ENCODE assay signal across 8 mouse cellular contexts in genomic region chrX:136115419-136115961, GRCm38 (mm10). TPM values are rescaled to one million over a fixed set of nuclear protein-coding genes. Genes with fewer than 3 reads are reported as not detected.
DNase-seq lines count a peak whose midpoint lies in the region; ATAC-seq and TF ChIP-seq lines count a peak whose summit lies in the region.

No protein-coding gene starts in this region.

- H3K4me1 ChIP-seq in lung, adult 2 months (ENCODE audit: control insufficient read depth, insufficient read depth, low read length): no peaks in the 10 kb centered on the region
- H3K4me1 ChIP-seq in midbrain, embryonic 15.5 days: no peaks in the 10 kb centered on the region

- peak overlapping the region; percentile 49 for H3K4me2 ChIP-seq in midbrain, embryonic 15.5 days

- H3K27me3 ChIP-seq in midbrain, embryonic 15.5 days (replicated peaks): peaks cover 13% of the 10 kb centered on the region

- peak overlapping the region; percentile 36 for H3K9ac ChIP-seq in midbrain, embryonic 15.5 days

- H3K36me3 ChIP-seq in midbrain, embryonic 15.5 days (replicated peaks): no peaks in the 10 kb centered on the region

- ATAC-seq in midbrain, embryonic 15.5 days (replicated peaks): peak; percentile 99

- no peaks in the 10 kb centered on the region for H3K9me3 ChIP-seq in midbrain, embryonic 15.5 days

- H3K4me3 ChIP-seq in lung, adult 2 months (replicated peaks; ENCODE audit: extremely low read depth, low read depth, low read length): no peak overlapping the region
- peak overlapping the region; percentile 46 for H3K4me3 ChIP-seq in midbrain, embryonic 15.5 days

- peak; percentile 18 for DNase-seq in lung, postnatal 10 days
- DNase-seq in lung, adult 2 months: no peak
- peak; percentile 83 to 86 for DNase-seq in cerebellum, postnatal 10 days
- peak; percentile 75 for DNase-seq in frontal cortex, adult 2 months (ENCODE audit: extremely low spot score in 1 of 2, low spot score in 1 of 2)
- DNase-seq in left cerebral cortex, adult 18-20 months (ENCODE audit: low spot score in 2 of 2): peak; percentile 62 to 73
- peak; percentile 60 for DNase-seq in testis, postnatal 10 days (ENCODE audit: low spot score)
- no peak for DNase-seq in spleen, postnatal 10 days (ENCODE audit: low spot score in 2 of 2)

- 37% methylated on average over 23 of the region's 23 CpGs for WGBS in lung, adult 2 months
- WGBS in midbrain, embryonic 15.5 days: 24% methylated on average over 23 of the region's 23 CpGs

- H3K27ac ChIP-seq in midbrain, embryonic 15.5 days: peak overlapping the region; percentile 92

- TF ChIP-seq CTCF in lung, adult 2 months (IDR thresholded peaks at IDR 0.05; ENCODE audit: insufficient read depth, low read length): no peak

- no peak for TF ChIP-seq POLR2A in lung, adult 2 months (IDR thresholded peaks at IDR 0.05; ENCODE audit: borderline replicate concordance, extremely low read depth, low read depth, low read length)

RNA-seq across cellular contexts. Expression of gene Bex4, which starts 23.3 kb away (rescaled TPM):
- polyA plus RNA-seq in lung, adult 2 months (2012; rRNA removed): 10.8 and 12.0 TPM in 2 replicates
- polyA plus RNA-seq in frontal cortex, adult 2 months (2012; rRNA removed): 32.8 and 37.5 TPM in 2 replicates
- 10 to 100 TPM; 18.6 to 21.7 TPM for total RNA-seq in left cerebral cortex, adult 18-20 months (2021)
- polyA plus RNA-seq in midbrain, embryonic 15.5 days (2015; fragmentation: Nextera tagmentation; extraction: Ambion mirVana): 136 and 147 TPM in 2 replicates

RNA-seq across cellular contexts. Expression of gene Nxf3, which starts 30.4 kb away (rescaled TPM):
- 0.04 and 0.06 TPM in 2 replicates for polyA plus RNA-seq in lung, adult 2 months (2012; rRNA removed)
- polyA plus RNA-seq in frontal cortex, adult 2 months (2012; rRNA removed): 0.04 and 0.10 TPM in 2 replicates
- total RNA-seq in left cerebral cortex, adult 18-20 months (2021): not detected
- not detected in 2 replicates for polyA plus RNA-seq in midbrain, embryonic 15.5 days (2015; fragmentation: Nextera tagmentation; extraction: Ambion mirVana)

RNA-seq across cellular contexts. Expression of gene Bex2, which starts 47.5 kb away (rescaled TPM):
- polyA plus RNA-seq in lung, adult 2 months (2012; rRNA removed): 18.6 and 23.7 TPM in 2 replicates
- 425 and 460 TPM in 2 replicates for polyA plus RNA-seq in frontal cortex, adult 2 months (2012; rRNA removed)
- 100 to 1,000 TPM; 353 to 359 TPM for total RNA-seq in left cerebral cortex, adult 18-20 months (2021)
- 787 TPM in 2 replicates for polyA plus RNA-seq in midbrain, embryonic 15.5 days (2015; fragmentation: Nextera tagmentation; extraction: Ambion mirVana)

RNA-seq across cellular contexts. Expression of gene Tceal8, which starts 56.7 kb away (rescaled TPM):
- 4.5 and 11.4 TPM in 2 replicates for polyA plus RNA-seq in lung, adult 2 months (2012; rRNA removed)
- 67.1 and 69.0 TPM in 2 replicates for polyA plus RNA-seq in frontal cortex, adult 2 months (2012; rRNA removed)
- total RNA-seq in left cerebral cortex, adult 18-20 months (2021): 10 to 100 TPM; 37.1 to 40.3 TPM
- polyA plus RNA-seq in midbrain, embryonic 15.5 days (2015; fragmentation: Nextera tagmentation; extraction: Ambion mirVana): 112 and 114 TPM in 2 replicates

Comparison
In these comparisons a context has a peak if more than half of its experiments do, and no peak if none do; other contexts are left out.
1. DNase-seq: peak in lung, postnatal 10 days (single experiment), cerebellum, postnatal 10 days (2 of 2), frontal cortex, adult 2 months (2 of 2), left cerebral cortex, adult 18-20 months (2 of 2) and testis, postnatal 10 days (single experiment); none in lung, adult 2 months (single experiment) and spleen, postnatal 10 days (0 of 2).
2. RNA of gene Bex2, which starts 47.5 kb away (polyA plus RNA-seq): 787 TPM in midbrain, embryonic 15.5 days and 425 to 460 TPM in frontal cortex, adult 2 months; 18.6 to 23.7 TPM in lung, adult 2 months; every median in the first group is over 10 times any median in the second.